Mouse (Mus musculus) cerebellum, adult 8-10 months (tissue): ENCODE data around the gene Ppp4c.

Source experiments
- DNase-seq: peaks from one replicate; pipeline ENCODE4 v3.0.0; 2022

Gene Ppp4c

GRCm38 (mm10) chr7:126791851-126792720, at the start of gene Ppp4c:
Gene Ppp4c (minus strand): TSS chr7:126792496.
- DNase-seq, result peak; percentile 92

GRCm38 (mm10) chr7:126833294-126833693, 41.0 kb upstream of the Ppp4c start:
- no peak for DNase-seq

DNA sequence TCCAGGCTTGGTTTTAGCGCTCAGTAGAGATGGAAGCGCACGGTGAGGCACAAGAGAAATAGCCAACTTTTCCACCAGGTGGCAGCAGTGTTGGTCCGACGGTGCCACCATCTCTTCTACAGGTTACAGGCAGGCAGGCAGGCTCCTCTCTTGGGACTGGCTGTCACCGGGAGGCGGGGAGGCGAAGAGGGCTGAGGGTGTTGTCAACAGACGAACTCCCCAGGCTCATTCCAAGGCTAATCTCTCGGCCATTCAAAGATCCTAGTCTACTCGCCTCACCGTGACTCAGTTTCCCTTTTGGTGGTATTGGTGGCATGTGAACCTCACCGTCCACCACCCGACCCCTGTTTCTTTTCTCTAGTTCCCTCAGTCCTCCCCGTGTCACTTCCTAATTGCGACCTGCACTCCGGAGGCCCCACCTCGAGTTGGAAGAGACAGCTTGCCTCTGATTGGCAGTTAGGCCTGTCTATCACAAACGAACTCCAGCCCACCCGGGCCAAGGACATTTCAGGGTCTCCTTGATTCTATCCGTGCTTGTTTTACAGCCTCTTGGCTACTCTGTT, 39.8 kb upstream of the Ppp4c start:
- peak; percentile 85 for DNase-seq

- DNase-seq, result no peak
Measured at GRCm38 (mm10) chr7:126831539-126831938, 39.2 kb upstream of the Ppp4c start, which contains the start of gene 4930451I11Rik. Gene 4930451I11Rik (minus strand): TSS chr7:126831639.

DNA sequence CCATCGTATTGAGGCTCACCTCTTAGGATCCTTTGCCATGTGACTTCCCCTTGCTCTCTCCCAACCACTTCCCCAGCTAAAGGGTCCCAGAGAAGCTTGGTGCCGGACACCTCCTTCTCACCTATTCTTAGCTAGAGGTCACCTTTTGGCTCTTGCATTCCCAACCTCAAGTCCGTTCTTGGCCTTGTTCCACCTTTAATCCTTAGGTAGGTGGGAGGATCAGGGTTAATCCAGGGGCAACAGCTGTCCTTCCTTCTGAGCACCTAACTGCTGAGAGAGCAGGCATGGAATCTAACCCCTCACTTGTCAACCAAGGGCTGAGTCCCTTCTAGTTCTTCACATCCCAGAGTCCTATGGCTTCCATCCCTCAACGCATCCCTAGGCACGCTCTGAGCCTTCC, 33.7 kb upstream of the Ppp4c start:
- no peak for DNase-seq

DNA sequence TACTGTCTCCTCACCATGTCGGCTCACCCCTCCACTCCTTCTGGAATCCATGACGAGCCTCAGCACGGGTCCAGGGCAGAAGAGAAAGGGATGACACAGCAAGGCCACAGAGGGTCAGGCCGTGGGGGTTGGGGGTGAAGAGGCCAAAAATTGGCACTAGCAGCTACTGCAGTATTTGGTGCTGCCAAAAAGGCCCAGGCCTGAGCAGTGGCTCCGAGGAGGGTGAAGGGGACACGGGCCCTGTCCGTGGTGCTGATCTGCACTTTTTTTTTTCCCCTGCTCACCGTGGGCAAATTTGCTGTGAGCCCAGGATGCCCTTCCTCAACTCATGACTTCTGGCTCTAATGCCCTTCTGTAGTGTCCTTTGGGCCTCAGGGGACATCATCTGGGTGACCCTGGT, 33.1 kb upstream of the Ppp4c start:
- no peak for DNase-seq

GRCm38 (mm10) chr7:126823940-126824339, 31.6 kb upstream of the Ppp4c start:
- DNase-seq, result no peak

GRCm38 (mm10) chr7:126823202-126823711, 31.0 kb upstream of the Ppp4c start:
- peak; percentile 54 for DNase-seq

- DNase-seq, result peak; percentile 53
Measured at GRCm38 (mm10) chr7:126822741-126823140, 30.4 kb upstream of the Ppp4c start.

DNA sequence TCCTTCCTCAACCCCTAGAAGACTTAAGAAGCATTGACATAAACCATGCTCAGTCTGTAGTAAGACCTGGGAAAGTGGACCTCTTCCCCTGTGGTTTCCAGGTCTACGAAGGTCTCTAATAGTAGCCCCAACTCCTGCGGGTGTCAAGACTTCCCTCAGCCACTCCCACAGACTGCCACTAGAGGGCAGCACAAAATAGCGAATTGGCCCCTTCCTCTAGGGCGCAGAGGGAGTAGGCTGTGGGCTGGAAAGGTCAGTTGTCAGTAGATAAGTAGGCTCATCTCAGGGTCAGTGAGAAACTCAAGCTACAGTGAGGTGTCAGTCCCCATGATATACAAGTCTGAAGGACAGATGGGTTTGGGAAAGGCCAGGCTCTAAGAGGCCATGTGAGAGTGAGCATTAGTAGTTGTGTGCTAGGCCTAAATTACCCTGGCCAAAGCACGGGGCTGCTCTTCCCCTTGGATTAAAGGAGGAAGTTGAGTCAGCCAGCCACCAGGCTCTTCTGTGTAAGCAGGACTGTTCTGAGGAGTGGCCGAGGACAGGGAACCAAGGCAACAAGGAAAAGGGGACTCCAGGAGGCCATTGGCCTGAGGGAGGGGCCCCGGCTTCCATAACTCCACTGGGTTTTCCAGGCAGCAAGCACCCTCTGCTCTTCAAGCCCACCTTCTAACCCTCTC, 29.7 kb upstream of the Ppp4c start:
- peak; percentile 92 for DNase-seq

- DNase-seq, result no peak
Measured at GRCm38 (mm10) chr7:126818818-126819217, 26.5 kb upstream of the Ppp4c start.

GRCm38 (mm10) chr7:126817595-126817994, 25.3 kb upstream of the Ppp4c start:
- no peak for DNase-seq

GRCm38 (mm10) chr7:126816494-126816893, 24.2 kb upstream of the Ppp4c start:
- no peak for DNase-seq

GRCm38 (mm10) chr7:126815726-126816222, 23.5 kb upstream of the Ppp4c start:
- DNase-seq, result no peak

GRCm38 (mm10) chr7:126809723-126810369, 17.6 kb upstream of the Ppp4c start:
- no peak for DNase-seq

DNA sequence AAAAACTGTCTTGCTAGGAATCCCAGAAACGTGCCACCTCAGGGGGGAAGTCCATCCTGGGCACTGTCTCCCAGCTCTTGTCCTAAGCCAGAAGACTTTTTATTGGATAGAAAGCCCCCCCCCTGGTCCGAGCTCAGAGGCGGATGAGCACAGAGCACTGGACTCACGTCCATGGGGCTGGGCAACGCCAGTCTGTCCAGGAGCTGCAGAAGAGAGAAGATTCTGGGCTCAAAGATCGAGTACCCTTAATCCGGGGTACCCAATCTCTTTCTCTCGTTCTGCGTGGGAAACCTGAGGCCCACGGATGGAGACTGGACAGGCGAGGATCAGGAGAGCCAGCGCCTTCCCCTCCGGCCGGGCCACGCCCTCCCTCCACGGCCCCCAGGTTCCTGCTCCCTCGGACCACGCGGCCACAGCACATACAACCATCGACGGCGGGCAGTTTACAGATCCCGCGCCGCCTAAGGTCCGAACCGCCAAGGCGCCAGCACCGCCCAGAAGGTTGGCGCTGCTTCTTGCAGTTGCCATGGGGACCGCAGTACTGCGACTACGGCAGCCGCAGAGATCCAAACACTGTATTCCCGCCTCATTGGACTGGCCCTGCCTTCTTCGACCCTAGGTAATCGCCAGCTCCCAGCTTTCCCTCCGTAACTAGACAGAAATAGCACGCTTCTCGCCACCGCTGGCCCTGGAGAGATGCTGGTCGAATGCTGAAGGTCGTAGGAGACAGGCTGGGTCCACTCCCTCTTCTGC, 16.6 kb upstream of the Ppp4c start:
- DNase-seq, result peak; percentile 87

DNA sequence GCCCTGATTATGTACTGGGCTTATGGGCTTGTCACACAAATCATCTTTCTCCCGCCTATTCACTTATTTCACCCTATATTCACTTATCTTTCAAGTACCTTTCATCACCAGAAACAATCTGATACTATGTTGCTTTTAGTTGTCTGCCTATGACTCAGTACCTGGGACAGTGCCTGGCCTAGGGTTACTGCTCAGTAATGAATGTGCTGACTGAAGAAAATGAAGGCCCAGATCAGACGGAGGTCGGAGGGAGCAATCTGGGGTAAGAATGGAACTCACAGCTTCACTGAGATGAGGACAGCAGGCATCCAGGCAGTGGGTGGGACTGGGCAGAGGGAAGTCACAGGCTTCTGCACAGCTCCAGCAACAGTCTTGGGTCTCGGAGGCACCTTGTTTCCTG, 15.1 kb upstream of the Ppp4c start:
- no peak for DNase-seq

DNA sequence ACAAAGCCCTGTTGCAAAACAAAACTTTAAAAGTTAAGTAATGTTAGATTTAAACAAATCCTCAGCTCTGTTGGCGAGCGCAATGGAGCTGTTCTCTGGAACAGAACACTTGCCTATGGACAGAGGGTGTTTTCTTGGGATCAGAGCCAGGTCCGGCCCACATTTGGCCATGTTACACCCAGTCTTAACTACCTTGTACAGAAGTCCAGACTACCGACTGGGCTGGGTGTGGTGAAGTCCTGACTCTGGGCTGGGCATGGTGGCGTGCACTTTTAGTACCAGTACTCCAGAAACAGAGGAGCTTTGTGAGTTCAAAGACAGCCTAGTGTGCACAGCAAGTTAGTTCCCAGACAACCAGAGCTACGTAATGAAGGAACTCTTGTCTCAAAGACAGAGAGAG, 14.7 kb upstream of the Ppp4c start:
- DNase-seq, result no peak

DNA sequence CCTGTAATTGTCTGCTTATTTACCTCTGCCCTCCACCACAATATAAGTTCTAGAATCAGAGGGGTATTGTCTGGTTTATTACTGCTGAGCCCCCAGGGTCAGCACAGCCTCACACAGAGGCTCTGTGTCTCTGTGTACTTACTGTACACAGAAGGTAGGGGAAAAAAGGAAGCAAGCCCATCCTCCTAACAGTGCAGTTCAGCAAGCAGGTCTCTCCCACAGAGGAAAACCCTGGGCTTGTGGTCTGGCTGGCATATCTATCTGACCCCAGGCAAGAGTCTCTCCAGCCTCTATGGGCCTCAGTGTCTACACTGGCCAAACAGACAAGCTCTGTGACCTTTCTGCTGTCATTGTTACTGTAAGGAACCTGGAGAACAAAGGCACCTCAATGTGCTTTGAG, 11.5 kb upstream of the Ppp4c start:
- no peak for DNase-seq

DNA sequence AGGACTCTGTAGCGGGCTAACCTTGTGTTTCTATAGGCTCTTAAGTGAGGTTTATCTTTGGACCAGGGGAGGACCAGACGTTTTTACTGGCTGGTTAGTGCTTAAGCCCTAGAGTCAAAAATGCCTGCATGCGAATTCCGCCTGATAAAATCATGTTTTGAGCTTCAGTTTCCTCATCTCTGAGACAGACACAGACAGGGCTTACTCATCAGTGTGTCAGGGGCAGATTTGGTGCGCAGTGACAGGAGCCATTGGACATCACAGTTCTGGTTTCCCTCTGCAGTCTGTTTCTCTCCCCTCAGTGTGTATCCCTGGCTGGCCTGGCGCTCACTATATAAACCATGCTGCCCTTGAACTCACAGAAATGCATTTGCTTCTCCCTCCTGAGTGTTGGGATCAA, 10.9 kb upstream of the Ppp4c start:
- no peak for DNase-seq

DNA sequence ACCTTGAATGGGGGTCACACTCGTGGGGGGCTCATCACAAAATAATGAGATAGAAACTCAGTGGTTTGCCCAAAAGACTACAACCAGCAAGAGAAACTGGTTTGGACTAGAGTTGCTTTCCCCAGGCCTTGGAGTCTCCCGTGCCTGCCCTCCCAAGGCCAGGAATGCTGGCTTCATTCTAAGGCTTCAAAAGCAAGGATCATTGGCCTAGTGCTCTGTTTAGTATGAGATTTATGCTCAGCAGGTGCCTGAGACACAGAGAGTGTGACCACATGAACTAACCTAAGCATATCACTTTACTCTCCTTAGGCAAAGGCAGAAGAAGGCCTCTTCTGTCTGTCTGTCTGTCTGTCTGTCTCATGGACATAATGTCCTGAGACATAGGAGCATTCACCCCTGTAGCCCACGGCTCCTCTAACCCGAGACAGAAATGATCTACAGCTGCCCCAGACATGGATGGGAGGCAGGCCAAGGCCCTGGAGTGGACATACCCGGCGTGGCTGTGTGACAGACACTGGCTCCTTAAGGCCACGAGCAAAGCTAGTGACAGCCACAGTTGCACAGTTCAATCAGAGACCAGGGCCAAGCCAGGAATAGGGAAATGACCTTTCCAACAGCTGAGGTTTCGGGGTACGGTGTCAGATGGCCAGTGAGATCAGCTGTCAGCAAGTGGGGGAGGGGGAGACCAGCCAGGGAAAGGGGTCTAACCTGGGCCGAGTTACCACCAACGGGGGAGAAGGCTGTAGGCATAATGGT, 10.0 kb upstream of the Ppp4c start:
- DNase-seq, result no peak
